Mouse (Mus musculus): ENCODE measurements at regions not wholly inside any gene's neighbourhood (a gene's known extent, or its start where the extent isn't known, plus 50 kb on each side); places are given as distances from the start of the nearest gene placed in this dataset.

DNA sequence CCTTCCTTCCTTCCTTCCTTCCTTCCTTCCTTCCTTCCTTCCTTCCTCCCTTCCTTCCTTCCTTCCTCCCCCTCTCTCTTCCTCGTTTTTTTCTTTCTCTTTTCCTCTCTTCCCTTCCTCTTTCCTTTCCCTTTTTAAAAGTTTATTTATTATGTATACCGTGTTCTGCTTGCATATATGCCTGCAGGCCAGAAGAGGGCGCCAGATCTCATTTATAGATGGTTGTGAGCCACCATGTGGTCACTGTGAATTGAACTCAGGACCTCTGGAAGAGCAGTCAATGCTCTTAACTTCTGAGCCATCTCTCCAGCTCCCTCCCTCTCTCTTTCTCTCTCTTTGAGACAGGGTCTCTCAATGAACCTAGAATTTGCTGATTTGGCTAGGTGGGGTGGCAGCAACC, 157.2 kb upstream of the Mphosph6 start:
- no peak overlapping the region for H3K9ac ChIP-seq
- WGBS = 46% methylated on average over 3 of the region's 3 CpGs
- H3K4me1 ChIP-seq = no peaks in the 10 kb centered on the region
- H3K27ac ChIP-seq = no peak overlapping the region
- H3K4me2 ChIP-seq (replicated peaks) = no peak overlapping the region
- peaks cover 3% of the 10 kb centered on the region; the same call in 1 of the 2 replicates for H3K9me3 ChIP-seq
- H3K27me3 ChIP-seq = no peaks in the 10 kb centered on the region
- no peaks in the 10 kb centered on the region for H3K36me3 ChIP-seq
- no peak for ATAC-seq (ENCODE audit: low FRiP score, low read depth)
- H3K4me3 ChIP-seq = no peak overlapping the region

DNA sequence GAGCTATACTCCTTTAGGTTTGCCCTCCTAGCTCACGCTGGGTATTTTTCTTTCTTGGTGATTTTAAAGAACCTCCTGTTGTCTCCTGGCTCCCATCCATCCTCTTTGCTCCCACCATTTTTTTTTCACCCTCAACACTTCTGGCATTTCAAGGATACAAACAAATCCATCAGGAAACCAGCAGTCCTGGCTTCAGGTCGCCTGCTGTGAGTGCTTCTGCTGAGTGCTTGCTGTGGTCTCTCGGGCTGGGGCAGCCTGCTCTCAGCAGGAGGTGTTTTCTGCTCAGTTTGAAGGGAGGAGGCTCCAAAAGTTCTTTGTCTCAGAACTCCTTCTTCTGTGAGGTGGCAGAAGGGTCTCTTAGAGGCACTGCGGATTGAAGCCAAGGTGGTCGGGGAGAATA, 149.9 kb upstream of the Mphosph6 start:
- H3K4me1 ChIP-seq = no peaks in the 10 kb centered on the region
- no peak overlapping the region for H3K4me2 ChIP-seq (replicated peaks)
- H3K27ac ChIP-seq = no peak overlapping the region
- H3K9ac ChIP-seq = no peak overlapping the region
- H3K9me3 ChIP-seq = no peaks in the 10 kb centered on the region
- no peak overlapping the region for H3K4me3 ChIP-seq
- WGBS = 25% methylated on average over 5 of the region's 5 CpGs
- no peaks in the 10 kb centered on the region for H3K36me3 ChIP-seq
- no peak for ATAC-seq (ENCODE audit: low FRiP score, low read depth)
- H3K27me3 ChIP-seq = peaks cover 11% of the 10 kb centered on the region; the same call in 1 of the 2 replicates

GRCm38 (mm10) chr8:117946540-117946939, 144.8 kb upstream of the Mphosph6 start:
- Histone ChIP-seq H3K27ac (no peak overlapping the region), H3K9me3 (no peaks in the 10 kb centered on the region), H3K27me3 (no peaks in the 10 kb centered on the region), H3K4me1 (no peaks in the 10 kb centered on the region), H3K4me3 (no peak overlapping the region), H3K4me2 (replicated peaks) (no peak overlapping the region), H3K36me3 (no peaks in the 10 kb centered on the region), H3K9ac (no peak overlapping the region)
- 78% methylated on average over 3 of the region's 3 CpGs for WGBS
- no peak for ATAC-seq (ENCODE audit: low FRiP score, low read depth)

DNA sequence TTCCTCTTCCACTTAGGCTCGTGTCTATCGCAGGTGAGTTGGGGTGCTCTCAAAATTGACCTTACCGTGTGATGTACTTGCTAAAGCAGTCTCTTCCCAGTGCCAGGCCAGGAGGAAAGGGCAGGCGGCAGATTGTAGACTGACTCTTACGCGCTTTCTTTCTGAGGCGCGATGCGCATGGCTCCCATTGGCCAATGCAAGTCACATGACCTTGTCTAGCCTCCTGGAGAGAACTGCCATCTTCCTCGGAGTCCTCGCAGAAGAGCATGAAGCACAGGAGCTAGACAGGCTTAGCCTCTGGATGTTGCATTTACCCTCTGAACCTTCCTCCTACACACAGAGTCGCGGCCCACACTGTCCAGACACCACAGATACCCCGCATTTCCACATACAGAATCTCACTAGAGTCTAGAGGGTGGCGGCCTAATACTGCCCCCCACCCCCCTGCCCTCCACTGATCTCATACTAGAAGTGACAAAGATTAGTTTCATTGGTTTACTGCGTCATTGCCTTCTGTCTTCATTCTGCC, 132.9 kb upstream of the Mphosph6 start:
- Histone ChIP-seq H3K4me1 (no peaks in the 10 kb centered on the region), H3K36me3 (no peaks in the 10 kb centered on the region), H3K27ac (no peak overlapping the region), H3K4me3 (no peak overlapping the region), H3K27me3 (peaks cover 9% of the 10 kb centered on the region), H3K9me3 (no peaks in the 10 kb centered on the region), H3K9ac (no peak overlapping the region), H3K4me2 (replicated peaks) (no peak overlapping the region)
- WGBS = 91% methylated on average over 16 of the region's 16 CpGs
- no peak for ATAC-seq (ENCODE audit: low FRiP score, low read depth)

DNA sequence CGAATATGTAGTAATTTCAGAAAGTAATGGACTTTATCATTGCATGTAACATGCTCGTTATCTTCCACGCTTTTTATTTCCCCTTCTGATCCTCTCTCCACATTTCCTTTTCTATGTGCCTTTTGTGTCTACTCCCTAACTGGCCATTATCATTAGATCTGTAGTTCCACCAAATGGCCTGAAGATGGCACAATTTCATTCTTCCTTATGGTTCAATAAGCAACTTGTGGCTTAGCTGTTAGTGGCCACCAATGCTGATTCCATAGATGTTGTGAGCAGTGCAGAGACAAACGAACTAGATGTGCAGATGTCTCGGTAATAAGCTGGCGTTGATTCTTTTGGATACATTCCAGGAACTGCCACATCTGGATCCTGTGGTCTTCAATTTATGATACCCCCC, 128.9 kb upstream of the Mphosph6 start:
- peaks cover 34% of the 10 kb centered on the region for H3K27me3 ChIP-seq
- H3K4me2 ChIP-seq (replicated peaks) = no peak overlapping the region
- no peak for ATAC-seq (ENCODE audit: low FRiP score, low read depth)

GRCm38 (mm10) chr8:117929606-117930005, 127.9 kb upstream of the Mphosph6 start:
- Histone ChIP-seq H3K27ac (no peak overlapping the region), H3K9me3 (no peaks in the 10 kb centered on the region), H3K4me3 (no peak overlapping the region), H3K4me1 (no peaks in the 10 kb centered on the region), H3K27me3 (peaks cover 34% of the 10 kb centered on the region), H3K9ac (no peak overlapping the region), H3K36me3 (no peaks in the 10 kb centered on the region), H3K4me2 (replicated peaks) (no peak overlapping the region)
- no peak for ATAC-seq (ENCODE audit: low FRiP score, low read depth)
- WGBS = 16% methylated on average over 12 of the region's 12 CpGs

More for the DNA sequence above, 128.9 kb upstream of the Mphosph6 start:
- no peaks in the 10 kb centered on the region for H3K4me1 ChIP-seq
- H3K9me3 ChIP-seq = no peaks in the 10 kb centered on the region
- no peaks in the 10 kb centered on the region for H3K36me3 ChIP-seq
- 48% methylated on average over 6 of the region's 6 CpGs for WGBS
- H3K9ac ChIP-seq = no peak overlapping the region
- no peak overlapping the region for H3K27ac ChIP-seq
- H3K4me3 ChIP-seq = no peak overlapping the region

GRCm38 (mm10) chr8:117923296-117923695, 121.6 kb upstream of the Mphosph6 start:
- Histone ChIP-seq H3K9ac (no peak overlapping the region), H3K36me3 (no peaks in the 10 kb centered on the region), H3K4me2 (replicated peaks) (no peak overlapping the region), H3K27ac (no peak overlapping the region), H3K9me3 (no peaks in the 10 kb centered on the region), H3K4me1 (no peaks in the 10 kb centered on the region), H3K4me3 (no peak overlapping the region), H3K27me3 (peaks cover 13% of the 10 kb centered on the region)
- WGBS = 81% methylated on average over 6 of the region's 6 CpGs
- no peak for ATAC-seq (ENCODE audit: low FRiP score, low read depth)

- no peaks in the 10 kb centered on the region for H3K36me3 ChIP-seq
- WGBS = 67% methylated on average over 8 of the region's 8 CpGs
These were observed 101.3 kb upstream of the Mphosph6 start for GRCm38 (mm10) chr8:117903052-117903451.

DNA sequence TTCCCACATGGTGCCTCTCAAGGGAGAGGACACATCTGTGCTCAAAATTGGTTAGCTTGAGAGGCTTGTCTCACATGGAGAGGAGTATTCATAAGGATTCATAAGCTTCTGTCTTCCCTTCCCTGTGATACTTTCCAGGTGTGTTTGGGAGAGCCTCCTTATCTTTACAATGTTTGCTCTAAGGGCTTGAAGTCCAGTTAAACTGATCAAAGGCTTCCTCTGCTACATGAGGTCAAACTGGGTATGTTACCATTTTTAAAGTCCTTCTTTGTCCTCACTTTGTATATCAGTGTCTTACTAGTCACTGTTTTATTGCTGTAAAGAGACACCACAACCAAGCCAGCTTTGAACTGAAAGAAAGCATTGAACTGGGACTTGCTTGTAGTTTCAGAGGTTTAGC, 98.1 kb upstream of the Mphosph6 start:
- H3K9me3 ChIP-seq = no peaks in the 10 kb centered on the region
- no peak for ATAC-seq (ENCODE audit: low FRiP score, low read depth)

More at GRCm38 (mm10) chr8:117903052-117903451, 101.3 kb upstream of the Mphosph6 start:
- Histone ChIP-seq H3K9ac (no peak overlapping the region), H3K4me3 (no peak overlapping the region), H3K4me2 (replicated peaks) (no peak overlapping the region), H3K9me3 (no peaks in the 10 kb centered on the region), H3K27ac (no peak overlapping the region), H3K4me1 (no peaks in the 10 kb centered on the region), H3K27me3 (no peaks in the 10 kb centered on the region)
- no peak for ATAC-seq (ENCODE audit: low FRiP score, low read depth)

DNA sequence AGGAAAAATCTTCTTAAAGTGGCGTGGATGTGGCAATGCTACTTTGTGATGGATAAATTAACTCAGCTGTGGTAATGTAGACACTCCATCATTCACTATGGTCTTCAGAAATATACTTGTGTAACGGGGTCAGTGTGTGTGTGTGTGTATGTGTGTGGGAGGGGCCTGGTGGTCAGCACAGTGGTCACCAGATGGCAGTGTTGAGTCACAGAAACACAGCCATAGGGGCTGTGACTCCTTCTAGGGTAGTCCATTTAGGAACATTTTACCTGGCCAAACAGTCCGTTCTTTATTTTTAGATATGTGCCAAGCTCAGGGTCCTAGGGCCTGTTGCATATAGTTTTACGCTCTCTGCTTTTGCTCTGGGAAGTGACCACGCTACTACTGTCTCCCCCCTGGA, 96.3 kb upstream of the Mphosph6 start:
- H3K4me2 ChIP-seq (replicated peaks) = no peak overlapping the region
- WGBS = 73% methylated on average over 5 of the region's 5 CpGs
- H3K9me3 ChIP-seq = no peaks in the 10 kb centered on the region
- no peak overlapping the region for H3K9ac ChIP-seq
- H3K27me3 ChIP-seq = no peaks in the 10 kb centered on the region
- no peak overlapping the region for H3K4me3 ChIP-seq
- no peaks in the 10 kb centered on the region for H3K4me1 ChIP-seq
- H3K36me3 ChIP-seq = no peaks in the 10 kb centered on the region
- no peak overlapping the region for H3K27ac ChIP-seq
- ATAC-seq (ENCODE audit: low FRiP score, low read depth) = no peak

More for the DNA sequence above, 98.1 kb upstream of the Mphosph6 start:
- no peaks in the 10 kb centered on the region for H3K27me3 ChIP-seq
- H3K36me3 ChIP-seq = no peaks in the 10 kb centered on the region
- H3K9ac ChIP-seq = no peak overlapping the region
- H3K4me1 ChIP-seq = no peaks in the 10 kb centered on the region
- H3K4me3 ChIP-seq = no peak overlapping the region
- H3K27ac ChIP-seq = no peak overlapping the region
- H3K4me2 ChIP-seq (replicated peaks) = no peak overlapping the region

DNA sequence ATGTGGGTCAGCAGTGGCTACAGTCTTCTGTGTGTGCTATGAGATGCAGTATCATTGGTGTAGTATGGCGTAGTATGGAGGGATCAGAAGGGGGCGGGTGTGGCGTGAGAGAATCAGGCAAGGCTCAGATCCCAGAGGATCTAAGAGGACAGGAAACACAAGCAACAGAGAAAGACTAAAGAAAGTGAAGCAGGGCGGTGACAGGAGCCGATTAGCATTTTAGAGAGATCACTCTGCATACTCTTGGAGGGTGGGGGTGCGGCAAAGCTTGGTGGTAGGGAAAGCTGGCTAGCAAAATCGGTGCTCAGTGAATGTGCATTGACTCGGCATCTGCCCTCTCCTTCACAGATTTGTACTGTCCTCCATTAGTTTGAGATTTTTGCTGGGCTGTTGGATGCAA, 93.1 kb upstream of the Mphosph6 start:
- no peak for ATAC-seq (ENCODE audit: low FRiP score, low read depth)
- no peak overlapping the region for H3K9ac ChIP-seq
- H3K4me1 ChIP-seq = no peaks in the 10 kb centered on the region
- no peak overlapping the region for H3K4me2 ChIP-seq (replicated peaks)
- H3K4me3 ChIP-seq = no peak overlapping the region
- no peaks in the 10 kb centered on the region for H3K27me3 ChIP-seq
- H3K9me3 ChIP-seq = no peaks in the 10 kb centered on the region
- H3K36me3 ChIP-seq = no peaks in the 10 kb centered on the region
- WGBS = 44% methylated on average over 8 of the region's 8 CpGs
- no peak overlapping the region for H3K27ac ChIP-seq

GRCm38 (mm10) chr8:117890211-117890610, 88.5 kb upstream of the Mphosph6 start:
- H3K27me3 ChIP-seq = no peaks in the 10 kb centered on the region
- no peaks in the 10 kb centered on the region for H3K36me3 ChIP-seq
- ATAC-seq (ENCODE audit: low FRiP score, low read depth) = no peak
- H3K4me3 ChIP-seq = no peak overlapping the region
- no peaks in the 10 kb centered on the region for H3K9me3 ChIP-seq
- H3K4me1 ChIP-seq = no peaks in the 10 kb centered on the region
- 75% methylated on average over 3 of the region's 3 CpGs for WGBS
- no peak overlapping the region for H3K9ac ChIP-seq
- no peak overlapping the region for H3K4me2 ChIP-seq (replicated peaks)
- H3K27ac ChIP-seq = no peak overlapping the region

DNA sequence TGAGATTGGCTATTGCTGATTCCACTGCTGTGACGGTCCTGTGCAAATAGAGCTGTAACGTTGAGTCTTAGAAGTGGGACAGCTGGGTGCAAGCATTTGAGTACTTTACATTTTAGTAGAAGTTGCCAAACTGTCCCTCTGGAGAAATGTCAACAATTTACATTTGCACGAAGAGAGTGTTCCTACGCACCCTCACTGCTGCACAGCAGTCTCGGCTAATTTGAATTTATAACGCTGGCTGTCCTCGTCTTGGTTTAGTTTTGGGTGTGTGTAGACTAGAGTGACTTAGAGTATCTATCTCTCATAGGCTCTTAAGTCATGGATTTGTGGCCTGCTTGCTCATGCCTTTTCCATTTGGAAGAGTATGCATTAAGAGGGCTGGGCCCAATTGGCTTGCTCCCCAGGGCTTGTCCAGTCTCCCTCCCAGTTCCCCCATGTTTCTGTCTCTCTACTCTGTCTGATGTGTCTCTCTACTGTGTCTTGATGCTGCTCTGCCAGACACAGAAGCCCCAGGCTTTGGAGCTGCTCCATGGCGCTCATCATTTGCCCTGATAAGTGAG, 79.8 kb upstream of the Mphosph6 start:
- 83% methylated on average over 8 of the region's 8 CpGs for WGBS
- H3K36me3 ChIP-seq = no peaks in the 10 kb centered on the region
- H3K4me2 ChIP-seq (replicated peaks) = no peak overlapping the region
- H3K4me1 ChIP-seq = no peaks in the 10 kb centered on the region
- no peak overlapping the region for H3K4me3 ChIP-seq
- no peaks in the 10 kb centered on the region for H3K27me3 ChIP-seq
- no peak for ATAC-seq (ENCODE audit: low FRiP score, low read depth)
- no peak overlapping the region for H3K9ac ChIP-seq
- no peak overlapping the region for H3K27ac ChIP-seq
- no peaks in the 10 kb centered on the region for H3K9me3 ChIP-seq

Data from limb, embryonic 13.5 days (tissue).